Mouse (Mus musculus) brain, adult 2 months (tissue): ENCODE data around the gene Gm21256.
"Not testable (repeated sequence)": the region's sequence is repeated elsewhere in the genome, so short reads cannot be mapped to it uniquely, and the experiment has no call there.

Experiments
- DNase-seq: peaks from one replicate; pipeline ENCODE4 v3.0.0; 2011; ENCODE audit warnings: low read depth, low spot score

The Gm21256 gene

GRCm38 (mm10) chrY:47450660-47451059, at the start of gene Gm21256:
Gene Gm21256 (plus strand): TSS chrY:47450960.
- DNase-seq, result not testable (repeated sequence)
